Mouse (Mus musculus) olfactory bulb, adult 2 months (tissue): Measurements from ENCODE around the gene Col2a1.

Source experiments
- CTCF ChIP-seq: fragments of 200-500 bp; IDR thresholded peaks from 2 replicates; pipeline ENCODE4 v1.5.1; 2012; ENCODE audit warnings: low read depth, mild to moderate bottlenecking, low read length, moderate library complexity; ENCODE audit not compliant: insufficient read depth
- POLR2A ChIP-seq: fragments of 200-500 bp; IDR thresholded peaks from 2 replicates; pipeline ENCODE4 v1.6.1; 2012; ENCODE audit warnings: mild to moderate bottlenecking, low read depth, low read length, moderate library complexity; ENCODE audit not compliant: insufficient read depth

GRCm38 (mm10) chr15:97970299-97970698 lies 34.2 kb downstream of the Col2a1 start:
- peak; percentile 63; the same call in 1 of the 2 replicates for TF ChIP-seq CTCF
- no peak for TF ChIP-seq POLR2A
